Mouse (Mus musculus): ENCODE data around the gene Arl14.
A peak's percentile ranks its signal among the peaks of the same experiment; 100 is the strongest.

Gene Arl14

GRCm38 (mm10) chr3:69221806-69222501 lies at the start of gene Arl14:
Arl14 (plus strand) TSS chr3:69222419.
- DNase-seq (ENCODE audit: low spot score), result peak; percentile 40

- no peak for DNase-seq (ENCODE audit: low spot score)
Measured at GRCm38 (mm10) chr3:69175229-69175628, 47.0 kb upstream of the Arl14 start.

DNA sequence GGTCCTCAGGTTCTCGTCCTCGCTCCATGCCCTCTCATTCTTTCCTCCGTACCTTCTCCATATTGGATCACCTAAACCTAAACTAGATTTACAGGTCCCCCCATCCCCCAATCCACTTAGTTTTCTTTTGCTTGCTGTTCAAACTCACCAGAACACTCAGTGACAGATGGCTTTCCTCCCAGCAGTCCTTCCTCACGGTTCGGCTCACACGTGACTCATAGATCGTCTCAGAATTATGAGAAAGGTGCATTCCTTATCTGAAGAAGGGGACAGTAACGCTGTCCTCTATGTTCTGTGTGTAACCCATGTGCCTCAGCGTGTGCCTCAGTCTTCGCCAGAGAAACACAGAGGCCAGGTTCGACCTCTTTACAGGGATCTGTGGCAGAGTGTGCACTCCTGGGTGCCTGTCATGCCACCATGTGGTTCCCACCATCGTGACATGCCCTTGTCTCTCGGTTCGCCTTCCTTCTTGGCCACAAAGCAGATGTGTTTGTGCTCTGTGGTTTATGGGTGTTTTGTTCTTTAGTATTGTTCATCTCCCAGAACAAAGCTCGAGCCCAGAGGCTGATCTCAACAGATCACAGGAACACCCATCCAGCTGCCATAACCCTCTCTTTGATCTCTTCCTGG lies 44.9 kb upstream of the Arl14 start:
- no peak for DNase-seq (ENCODE audit: low spot score)

- no peak for DNase-seq (ENCODE audit: low spot score)
Measured at GRCm38 (mm10) chr3:69177914-69178313, 44.3 kb upstream of the Arl14 start.

DNA sequence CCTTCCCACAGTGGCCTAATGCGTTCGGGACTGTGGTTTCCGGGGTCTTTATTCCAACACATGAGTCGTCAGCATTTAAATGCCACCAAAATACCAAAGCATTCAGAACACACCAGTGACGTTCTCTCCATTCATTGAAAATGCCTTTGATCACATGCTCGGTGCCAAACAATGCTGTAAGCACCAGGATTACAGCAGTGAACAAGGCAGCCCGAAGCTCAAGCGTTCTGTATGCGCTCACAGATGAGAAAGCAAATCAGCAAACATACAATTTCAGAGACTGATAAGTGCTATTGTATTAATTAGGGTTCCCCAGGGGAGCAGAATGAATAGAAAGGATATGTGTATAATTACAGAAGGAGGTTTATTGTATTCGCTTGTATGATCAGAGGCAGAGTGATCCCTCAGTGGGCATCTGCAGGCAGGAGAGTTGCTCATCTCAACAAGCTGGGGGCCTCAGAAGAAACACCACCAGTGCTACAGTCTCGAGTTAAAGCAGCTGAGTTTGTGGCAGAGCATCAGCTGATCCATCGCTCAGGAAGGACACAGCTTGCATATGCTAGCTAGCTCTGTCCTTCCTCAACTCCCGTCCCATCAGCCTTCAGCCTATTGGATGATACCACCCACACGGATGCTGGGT lies 43.7 kb upstream of the Arl14 start:
- no peak for DNase-seq (ENCODE audit: low spot score)

- no peak for DNase-seq (ENCODE audit: low spot score)
Measured at GRCm38 (mm10) chr3:69181531-69181930, 40.7 kb upstream of the Arl14 start.

DNA sequence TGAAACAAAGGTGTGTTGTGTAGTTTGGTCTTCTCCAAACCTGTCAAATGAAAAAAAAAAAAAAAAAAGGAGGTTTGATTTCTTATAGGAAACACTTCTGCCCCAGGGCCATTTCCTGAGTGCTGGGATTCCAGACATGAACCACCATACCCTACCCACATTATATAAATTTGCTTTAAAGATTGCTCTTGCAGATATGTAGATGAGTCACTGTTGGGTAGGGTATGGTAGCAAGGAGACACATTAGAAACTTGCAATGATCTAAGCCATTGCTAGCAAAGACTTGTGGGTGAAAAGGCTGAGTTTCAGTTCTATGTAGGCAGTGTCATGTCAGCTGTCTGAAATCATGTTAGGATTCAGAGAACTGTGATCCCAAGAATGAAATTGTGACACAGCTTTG lies 40.0 kb upstream of the Arl14 start:
- DNase-seq (ENCODE audit: low spot score), result no peak

DNA sequence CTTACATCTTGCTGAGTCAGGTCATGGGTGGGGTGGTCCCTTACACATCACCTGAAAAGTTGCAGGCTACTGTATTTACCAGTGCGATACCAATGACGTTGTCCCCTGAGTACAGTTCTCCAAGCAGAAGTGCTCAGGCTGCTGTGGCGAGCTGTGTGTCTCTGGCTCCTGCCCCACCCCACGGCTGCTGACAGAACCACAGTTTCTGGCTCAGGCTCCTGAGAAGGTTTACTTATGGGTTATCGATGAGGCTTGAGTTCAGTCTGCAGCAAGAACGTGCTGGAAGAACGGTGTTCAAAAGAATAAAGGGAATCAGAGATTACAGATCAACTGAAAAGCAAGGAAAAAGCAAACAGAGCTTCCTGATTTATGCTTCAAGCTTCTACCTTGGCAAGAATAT lies 37.0 kb upstream of the Arl14 start:
- no peak for DNase-seq (ENCODE audit: low spot score)

GRCm38 (mm10) chr3:69186031-69186430 lies 36.2 kb upstream of the Arl14 start:
- no peak for DNase-seq (ENCODE audit: low spot score)

DNA sequence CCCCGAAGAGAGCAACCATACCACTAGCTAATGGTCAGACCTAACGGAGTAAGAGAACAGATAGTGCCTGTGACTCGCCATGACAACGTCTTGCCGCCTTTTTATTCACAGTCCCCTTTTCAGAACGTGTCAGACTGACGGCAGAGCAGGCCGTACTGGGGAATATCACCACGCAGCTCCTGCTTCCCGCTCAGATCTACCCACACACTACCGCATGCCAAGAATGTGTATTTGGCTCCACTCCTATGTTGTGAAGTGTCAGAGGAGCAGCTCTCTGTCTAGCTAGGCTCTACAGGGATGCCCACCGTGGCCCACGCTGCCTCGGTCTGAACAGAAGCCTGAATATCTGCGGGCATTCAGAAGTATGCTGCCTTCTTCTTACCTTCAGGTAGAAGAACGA lies 35.6 kb upstream of the Arl14 start:
- DNase-seq (ENCODE audit: low spot score), result no peak

GRCm38 (mm10) chr3:69192995-69193394 lies 29.2 kb upstream of the Arl14 start:
- DNase-seq (ENCODE audit: low spot score), result no peak

GRCm38 (mm10) chr3:69194496-69194895 lies 27.7 kb upstream of the Arl14 start:
- DNase-seq (ENCODE audit: low spot score), result no peak

- no peak for DNase-seq (ENCODE audit: low spot score)
Measured at GRCm38 (mm10) chr3:69195251-69195650, 27.0 kb upstream of the Arl14 start.

- no peak for DNase-seq (ENCODE audit: low spot score)
Measured at GRCm38 (mm10) chr3:69198098-69198497, 24.1 kb upstream of the Arl14 start.

DNA sequence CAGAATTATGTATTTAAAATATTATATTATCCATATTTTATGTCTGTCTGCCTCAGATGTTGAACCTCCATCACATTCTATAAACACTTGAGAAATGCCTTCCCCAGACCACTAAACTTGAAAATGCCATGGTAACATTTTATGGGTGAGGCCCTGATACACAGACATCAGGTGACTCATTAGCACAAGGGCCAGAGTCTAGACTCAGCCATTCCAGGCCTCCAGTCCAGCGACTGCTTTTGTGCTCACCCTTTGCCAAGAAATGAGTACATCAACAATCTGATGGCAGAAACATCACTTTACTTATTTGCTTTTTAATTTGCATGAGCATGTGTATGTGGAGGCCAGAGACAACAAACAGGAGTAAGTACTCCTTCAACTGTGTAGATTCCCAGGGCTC lies 22.0 kb upstream of the Arl14 start:
- peak; percentile 24 for DNase-seq (ENCODE audit: low spot score)

DNA sequence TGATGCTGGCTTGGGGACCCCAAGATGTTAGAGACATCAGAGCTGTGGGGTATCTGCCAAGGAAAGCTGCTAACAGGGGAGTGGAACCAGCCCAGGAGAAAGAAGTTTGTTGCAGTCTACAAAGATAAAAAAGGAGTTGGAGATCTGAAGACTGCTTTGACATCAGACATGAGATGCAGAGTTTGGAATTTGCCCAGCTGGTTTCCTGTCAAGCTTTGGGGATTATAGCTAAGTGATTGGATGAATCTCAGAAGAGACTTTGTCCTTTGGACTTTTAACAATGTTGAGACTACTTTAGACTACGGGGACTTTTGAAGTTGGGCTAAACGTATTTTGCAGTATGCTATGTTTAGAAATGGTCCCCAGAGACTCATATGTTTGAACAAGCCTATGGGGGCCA lies 21.0 kb upstream of the Arl14 start:
- no peak for DNase-seq (ENCODE audit: low spot score)

- no peak for DNase-seq (ENCODE audit: low spot score)
Measured at GRCm38 (mm10) chr3:69202876-69203275, 19.3 kb upstream of the Arl14 start.

DNA sequence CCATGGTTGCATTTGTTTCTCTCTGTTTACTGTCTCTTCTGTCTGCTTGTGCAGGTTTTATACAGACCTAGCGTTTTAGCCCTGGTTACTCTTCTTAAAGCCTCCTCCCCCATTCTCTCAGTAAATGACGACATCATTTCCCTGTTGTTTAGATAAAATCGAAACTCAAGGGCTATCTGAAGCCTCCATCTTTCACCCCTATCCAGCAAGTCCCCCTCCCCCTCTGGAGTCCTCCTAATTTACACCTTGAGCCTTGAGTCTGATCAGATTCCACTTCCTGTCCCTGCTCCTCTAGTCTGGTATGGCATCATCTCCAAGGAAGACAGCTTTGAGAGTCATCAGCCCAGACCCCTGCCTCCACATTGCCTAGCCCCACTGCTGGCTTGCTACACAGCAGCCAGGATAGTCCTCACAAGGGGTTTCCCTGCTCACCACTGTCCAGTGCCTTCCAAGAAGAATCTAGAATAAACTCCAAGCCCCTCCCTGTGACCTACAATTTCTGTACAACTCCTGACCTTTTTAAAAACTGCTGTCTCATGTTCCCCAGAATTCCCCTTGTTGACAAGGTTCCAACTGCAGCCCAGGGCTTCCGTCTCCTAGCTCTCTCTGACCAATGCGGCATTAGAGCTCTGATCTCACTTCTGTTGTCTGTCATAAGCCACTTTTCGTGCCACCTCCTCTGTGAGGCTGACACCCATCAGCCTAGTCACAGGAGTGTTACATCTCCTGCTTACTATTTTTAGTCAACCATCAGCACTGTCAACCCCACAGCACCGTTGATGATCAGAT lies 16.8 kb upstream of the Arl14 start:
- DNase-seq (ENCODE audit: low spot score), result no peak

- no peak for DNase-seq (ENCODE audit: low spot score)
Measured at GRCm38 (mm10) chr3:69206193-69206893, 15.9 kb upstream of the Arl14 start.

GRCm38 (mm10) chr3:69208441-69209309 lies 13.5 kb upstream of the Arl14 start:
- DNase-seq (ENCODE audit: low spot score), result peak; percentile 14

GRCm38 (mm10) chr3:69212246-69212645 lies 10.0 kb upstream of the Arl14 start:
- no peak for DNase-seq (ENCODE audit: low spot score)

Data from urinary bladder, postnatal 14 days (tissue).